Mouse (Mus musculus): ENCODE measurements around the gene Kpna2.

DNA sequence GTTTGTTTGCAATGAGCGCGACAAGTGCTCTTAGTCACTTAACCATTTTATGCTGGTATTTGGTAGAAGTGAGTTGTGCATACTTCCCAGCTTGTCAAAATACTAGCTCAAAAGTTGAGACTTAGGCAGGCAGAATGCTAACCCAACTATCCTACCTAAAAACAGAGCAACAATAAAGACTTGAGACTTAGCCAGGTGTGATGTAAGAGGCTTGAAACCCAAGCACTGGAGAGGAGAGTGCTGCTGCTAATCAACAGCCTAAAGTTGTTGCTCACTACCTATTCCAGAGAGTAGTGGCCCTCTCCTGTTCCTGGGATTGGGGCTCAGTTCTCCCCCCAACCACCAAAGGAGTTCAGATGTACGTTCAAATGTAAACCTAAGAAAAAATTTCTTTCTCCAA is 11.1 kb upstream of the Kpna2 start:
- TF ChIP-seq CTCF (IDR thresholded peaks at IDR 0.05; ENCODE audit: low read depth, low read length), result no peak
- TF ChIP-seq POLR2A (IDR thresholded peaks at IDR 0.05; ENCODE audit: borderline replicate concordance, low read depth, low read length), result no peak
